Mouse (Mus musculus): ENCODE results near the gene H2-Ob. TPM values are rescaled to one million over a fixed set of nuclear protein-coding genes. Genes with fewer than 3 reads are reported as not detected.
"Not testable (repeated sequence)": the region's sequence is repeated elsewhere in the genome, so short reads cannot be mapped to it uniquely, and the experiment has no call there.

The H2-Ob gene
- polyA plus RNA-seq, 2 experiments = 0.17 to 0.20 TPM

DNA sequence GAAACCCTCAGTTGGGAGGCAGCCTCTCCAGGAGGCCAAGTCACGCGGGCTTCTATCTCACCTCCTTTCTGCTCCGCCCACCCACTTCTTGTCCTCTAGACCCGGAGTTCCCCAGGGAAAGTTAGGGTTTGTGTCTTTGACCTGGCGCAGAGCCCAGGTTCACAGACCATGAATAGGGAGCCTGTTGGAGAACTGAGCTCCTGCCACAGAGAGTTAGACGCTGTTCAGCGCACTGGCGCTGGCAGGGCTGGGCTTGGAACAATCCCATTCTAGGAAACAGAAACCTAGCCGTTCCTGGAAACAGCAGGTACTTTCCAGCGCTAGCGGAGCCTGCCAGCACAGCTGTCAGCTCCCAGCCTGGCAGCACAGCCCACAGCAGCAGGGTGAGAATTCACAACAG is 20.0 kb upstream of the H2-Ob start:
- TF ChIP-seq CTCF (IDR thresholded peaks at IDR 0.05; ENCODE audit: low read depth) (no peak), EP300 (IDR thresholded peaks at IDR 0.05; ENCODE audit: low read depth) (no peak)
- H3K9ac ChIP-seq (replicated peaks) = no peak overlapping the region
- WGBS (ENCODE audit: insufficient replicate concordance) = 77% methylated on average over 11 of the region's 11 CpGs
- DNase-seq (ENCODE audit: low read depth in 3 of 3, low spot score in 3 of 3) (no peak), ATAC-seq (ENCODE audit: insufficient read depth) (no peak)
- H3K27me3 ChIP-seq (ENCODE audit: control insufficient read depth, insufficient read depth, low read length) = no peaks in the 10 kb centered on the region
- H3K4me3 ChIP-seq (ENCODE audit: insufficient read depth in 1 of 2, low read depth in 2 of 2, low read length in 2 of 2) = no peak overlapping the region
- no peaks in the 10 kb centered on the region for H3K4me1 ChIP-seq (replicated peaks; ENCODE audit: control insufficient read depth in 2 of 2, insufficient read depth in 2 of 2, low read length in 1 of 2)
- H3K36me3 ChIP-seq (replicated peaks; ENCODE audit: control insufficient read depth, insufficient read depth, low read depth) = no peaks in the 10 kb centered on the region
- no peak overlapping the region for H3K27ac ChIP-seq
- H3K9me3 ChIP-seq (ENCODE audit: control insufficient read depth, low read length) = no peaks in the 10 kb centered on the region
- H3K4me2 ChIP-seq (ENCODE audit: low read depth) = no peak overlapping the region

DNA sequence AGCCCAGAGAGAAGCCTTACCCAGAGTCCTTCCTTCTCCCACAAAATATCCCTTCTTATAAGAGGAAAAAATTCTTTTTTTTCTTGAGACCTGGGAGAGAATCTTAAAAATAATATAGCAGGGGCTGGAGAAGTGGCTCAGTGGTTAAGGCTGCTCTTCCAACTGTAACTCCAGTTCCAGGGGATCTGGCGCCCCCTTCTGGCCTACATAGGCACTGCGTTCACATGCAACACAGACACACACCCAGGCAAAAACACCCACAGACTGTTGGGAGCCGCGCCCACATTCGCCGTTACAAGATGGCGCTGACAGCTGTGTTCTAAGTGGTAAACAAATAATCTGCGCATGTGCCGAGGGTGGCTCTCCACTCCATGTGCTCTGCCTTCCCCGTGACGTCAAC is 19.6 kb upstream of the H2-Ob start:
- not testable (repeated sequence) for H3K9ac ChIP-seq (replicated peaks); H3K4me2 ChIP-seq (ENCODE audit: low read depth); ATAC-seq (ENCODE audit: insufficient read depth); H3K27me3 ChIP-seq (ENCODE audit: control insufficient read depth, insufficient read depth, low read length); H3K36me3 ChIP-seq (replicated peaks; ENCODE audit: control insufficient read depth, insufficient read depth, low read depth); H3K27ac ChIP-seq; DNase-seq (ENCODE audit: low read depth in 3 of 3, low spot score in 3 of 3); H3K4me1 ChIP-seq (replicated peaks; ENCODE audit: control insufficient read depth in 2 of 2, insufficient read depth in 2 of 2, low read length in 1 of 2); H3K9me3 ChIP-seq (ENCODE audit: control insufficient read depth, low read length); H3K4me3 ChIP-seq (ENCODE audit: insufficient read depth in 1 of 2, low read depth in 2 of 2, low read length in 2 of 2)
- 79% methylated on average over 7 of the region's 11 CpGs for WGBS (ENCODE audit: insufficient replicate concordance)
- peak; percentile 70 for TF ChIP-seq CTCF (IDR thresholded peaks at IDR 0.05; ENCODE audit: low read depth)

DNA sequence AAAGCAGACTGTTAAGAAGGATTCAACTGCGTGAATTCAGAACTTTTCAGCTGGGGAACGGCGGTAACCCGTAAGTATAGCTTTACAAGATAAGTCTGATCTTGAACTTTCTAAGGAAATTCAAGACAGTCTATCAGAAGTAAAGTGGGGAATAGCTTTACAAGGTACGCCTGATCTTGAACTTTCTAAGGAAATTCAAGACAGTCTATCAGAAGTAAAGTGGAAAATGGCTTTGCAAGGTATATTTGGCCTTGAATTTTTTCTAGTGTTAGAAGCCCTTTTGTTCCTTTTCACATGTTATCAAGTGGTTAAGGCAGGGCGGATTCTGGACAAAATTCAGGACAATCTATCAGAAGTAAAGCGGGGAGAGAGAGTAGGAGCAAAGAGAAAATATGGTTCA is 18.9 kb upstream of the H2-Ob start:
- ATAC-seq (ENCODE audit: insufficient read depth); H3K9ac ChIP-seq (replicated peaks); H3K36me3 ChIP-seq (replicated peaks; ENCODE audit: control insufficient read depth, insufficient read depth, low read depth); H3K9me3 ChIP-seq (ENCODE audit: control insufficient read depth, low read length); H3K27me3 ChIP-seq (ENCODE audit: control insufficient read depth, insufficient read depth, low read length); H3K4me1 ChIP-seq (replicated peaks; ENCODE audit: control insufficient read depth in 2 of 2, insufficient read depth in 2 of 2, low read length in 1 of 2); H3K4me3 ChIP-seq (ENCODE audit: insufficient read depth in 1 of 2, low read depth in 2 of 2, low read length in 2 of 2); H3K27ac ChIP-seq; H3K4me2 ChIP-seq (ENCODE audit: low read depth); DNase-seq (ENCODE audit: low read depth in 3 of 3, low spot score in 3 of 3): not testable (repeated sequence)
- 91% methylated on average over 3 of the region's 7 CpGs for WGBS (ENCODE audit: insufficient replicate concordance)

DNA sequence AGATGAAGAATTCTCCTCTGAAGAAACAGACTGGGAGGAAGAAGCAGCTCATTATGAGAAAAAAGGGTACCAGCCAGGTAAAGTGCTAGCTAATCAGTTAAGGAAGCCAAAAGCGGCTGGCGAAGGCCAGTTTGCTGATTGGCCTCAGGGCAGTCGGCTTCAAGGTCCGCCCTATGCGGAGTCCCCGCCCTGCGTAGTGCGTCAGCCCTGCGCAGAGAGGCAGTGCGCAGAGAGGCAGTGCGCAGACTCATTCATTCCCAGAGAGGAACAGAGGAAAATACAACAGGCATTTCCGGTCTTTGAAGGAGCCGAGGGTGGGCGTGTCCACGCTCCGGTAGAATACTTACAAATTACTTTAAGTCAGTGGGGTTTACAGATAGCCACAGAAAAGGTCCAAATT is 18.3 kb upstream of the H2-Ob start:
- H3K36me3 ChIP-seq (replicated peaks; ENCODE audit: control insufficient read depth, insufficient read depth, low read depth); H3K4me1 ChIP-seq (replicated peaks; ENCODE audit: control insufficient read depth in 2 of 2, insufficient read depth in 2 of 2, low read length in 1 of 2); DNase-seq (ENCODE audit: low read depth in 3 of 3, low spot score in 3 of 3); H3K4me2 ChIP-seq (ENCODE audit: low read depth); H3K9ac ChIP-seq (replicated peaks); H3K27ac ChIP-seq; H3K27me3 ChIP-seq (ENCODE audit: control insufficient read depth, insufficient read depth, low read length); ATAC-seq (ENCODE audit: insufficient read depth); H3K9me3 ChIP-seq (ENCODE audit: control insufficient read depth, low read length); H3K4me3 ChIP-seq (ENCODE audit: insufficient read depth in 1 of 2, low read depth in 2 of 2, low read length in 2 of 2): not testable (repeated sequence)
- WGBS (ENCODE audit: insufficient replicate concordance) = no CpG with 5 or more reads among the region's 16 CpGs

DNA sequence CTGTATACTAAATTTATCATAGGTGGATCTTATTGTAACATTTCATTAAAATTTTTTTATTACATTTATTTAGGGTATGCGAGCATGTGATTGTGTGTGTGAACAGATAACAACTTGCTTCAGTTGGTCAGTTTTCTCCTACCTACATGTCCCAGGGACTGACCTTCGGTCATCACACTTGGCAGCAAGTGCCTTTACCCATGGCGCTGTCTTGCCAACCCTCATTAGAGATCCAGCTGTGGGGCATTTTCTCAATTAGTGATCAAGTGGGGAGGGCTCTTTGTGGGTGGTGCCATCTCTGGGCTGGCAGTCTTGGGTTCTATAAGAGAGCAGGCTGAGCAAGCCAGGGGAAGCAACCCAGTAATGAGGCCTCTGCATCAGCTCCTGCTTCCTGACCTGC is 13.9 kb upstream of the H2-Ob start:
- Histone ChIP-seq H3K27me3 (ENCODE audit: control insufficient read depth, insufficient read depth, low read length) (no peaks in the 10 kb centered on the region), H3K27ac (no peak overlapping the region), H3K4me3 (ENCODE audit: insufficient read depth in 1 of 2, low read depth in 2 of 2, low read length in 2 of 2) (no peak overlapping the region), H3K4me1 (replicated peaks; ENCODE audit: control insufficient read depth in 2 of 2, insufficient read depth in 2 of 2, low read length in 1 of 2) (no peaks in the 10 kb centered on the region), H3K36me3 (replicated peaks; ENCODE audit: control insufficient read depth, insufficient read depth, low read depth) (no peaks in the 10 kb centered on the region), H3K4me2 (ENCODE audit: low read depth) (no peak overlapping the region), H3K9ac (replicated peaks) (no peak overlapping the region), H3K9me3 (ENCODE audit: control insufficient read depth, low read length) (no peaks in the 10 kb centered on the region)
- TF ChIP-seq EP300 (IDR thresholded peaks at IDR 0.05; ENCODE audit: low read depth) (no peak), CTCF (IDR thresholded peaks at IDR 0.05; ENCODE audit: low read depth) (no peak)
- WGBS (ENCODE audit: insufficient replicate concordance) = 76% methylated on average over 3 of the region's 3 CpGs
- ATAC-seq (ENCODE audit: insufficient read depth) (no peak), DNase-seq (ENCODE audit: low read depth in 3 of 3, low spot score in 3 of 3) (no peak)

DNA sequence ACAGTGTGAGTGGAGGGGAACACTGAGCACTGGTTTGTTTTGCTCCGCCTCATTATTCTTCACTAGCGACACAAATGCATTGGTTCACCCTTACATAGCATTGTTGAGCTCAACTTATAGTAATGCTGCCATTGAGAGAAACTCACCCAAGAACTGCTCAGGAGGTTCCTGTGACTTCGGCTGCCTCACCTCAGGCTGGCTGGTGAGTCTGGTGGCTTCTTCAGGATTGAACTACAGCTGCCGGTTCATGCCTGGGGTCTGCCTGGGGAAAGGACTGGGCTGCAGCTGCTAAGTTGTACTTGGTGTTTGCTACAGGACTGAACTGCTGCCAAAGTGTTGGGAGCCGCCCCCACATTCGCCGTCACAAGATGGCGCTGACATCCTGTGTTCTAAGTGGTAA is 13.3 kb upstream of the H2-Ob start:
- TF ChIP-seq CTCF (IDR thresholded peaks at IDR 0.05; ENCODE audit: low read depth) (no peak), EP300 (IDR thresholded peaks at IDR 0.05; ENCODE audit: low read depth) (no peak)
- Histone ChIP-seq H3K4me3 (ENCODE audit: insufficient read depth in 1 of 2, low read depth in 2 of 2, low read length in 2 of 2) (no peak overlapping the region), H3K9ac (replicated peaks) (no peak overlapping the region), H3K27me3 (ENCODE audit: control insufficient read depth, insufficient read depth, low read length) (no peaks in the 10 kb centered on the region), H3K27ac (no peak overlapping the region), H3K9me3 (ENCODE audit: control insufficient read depth, low read length) (no peaks in the 10 kb centered on the region), H3K4me2 (ENCODE audit: low read depth) (no peak overlapping the region), H3K4me1 (replicated peaks; ENCODE audit: control insufficient read depth in 2 of 2, insufficient read depth in 2 of 2, low read length in 1 of 2) (no peaks in the 10 kb centered on the region), H3K36me3 (replicated peaks; ENCODE audit: control insufficient read depth, insufficient read depth, low read depth) (no peaks in the 10 kb centered on the region)
- no peak for ATAC-seq (ENCODE audit: insufficient read depth)
- WGBS (ENCODE audit: insufficient replicate concordance) = 80% methylated on average over 8 of the region's 8 CpGs
- DNase-seq (ENCODE audit: low read depth in 3 of 3, low spot score in 3 of 3) = no peak

DNA sequence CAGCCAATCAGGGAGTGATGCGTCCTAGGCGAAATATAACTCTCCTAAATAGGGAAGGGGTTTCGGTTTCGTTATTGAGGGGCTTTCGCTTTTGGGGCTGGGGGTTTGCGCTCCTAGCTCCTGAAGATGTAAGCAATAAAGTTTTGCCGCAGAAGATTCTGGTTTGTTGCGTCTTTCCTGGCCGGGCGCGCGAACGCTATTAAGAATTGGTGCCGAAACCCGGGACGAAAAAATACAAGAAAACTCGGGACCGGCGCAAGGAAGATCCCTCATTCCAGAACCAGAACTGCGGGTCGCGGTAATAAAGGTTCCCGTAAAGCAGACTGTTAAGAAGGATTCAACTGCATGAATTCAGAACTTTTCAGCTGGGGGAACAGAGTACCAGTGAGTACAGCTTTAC is 12.8 kb upstream of the H2-Ob start:
- whole genome bisulfite sequencing (ENCODE audit: insufficient replicate concordance) = 86% methylated on average over 12 of the region's 23 CpGs
- not testable (repeated sequence) for H3K9ac ChIP-seq (replicated peaks); H3K27me3 ChIP-seq (ENCODE audit: control insufficient read depth, insufficient read depth, low read length); ATAC-seq (ENCODE audit: insufficient read depth); H3K4me3 ChIP-seq (ENCODE audit: insufficient read depth in 1 of 2, low read depth in 2 of 2, low read length in 2 of 2); H3K9me3 ChIP-seq (ENCODE audit: control insufficient read depth, low read length); DNase-seq (ENCODE audit: low read depth in 3 of 3, low spot score in 3 of 3); H3K4me1 ChIP-seq (replicated peaks; ENCODE audit: control insufficient read depth in 2 of 2, insufficient read depth in 2 of 2, low read length in 1 of 2); H3K27ac ChIP-seq; H3K4me2 ChIP-seq (ENCODE audit: low read depth); H3K36me3 ChIP-seq (replicated peaks; ENCODE audit: control insufficient read depth, insufficient read depth, low read depth)

DNA sequence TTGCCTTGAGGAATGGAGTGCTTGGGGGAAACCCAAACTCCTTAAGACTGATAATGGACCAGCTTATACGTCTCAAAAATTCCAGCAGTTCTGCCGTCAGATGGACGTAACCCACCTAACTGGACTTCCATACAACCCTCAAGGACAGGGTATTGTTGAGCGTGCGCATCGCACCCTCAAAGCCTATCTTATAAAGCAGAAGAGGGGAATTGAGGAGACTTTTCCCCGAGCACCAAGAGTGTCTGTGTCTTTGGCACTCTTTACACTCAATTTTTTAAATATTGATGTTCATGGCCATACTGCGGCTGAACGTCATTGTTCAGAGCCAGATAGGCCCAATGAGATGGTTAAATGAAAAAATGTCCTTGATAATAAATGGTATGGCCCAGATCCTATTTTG is 7.7 kb upstream of the H2-Ob start:
- WGBS (ENCODE audit: insufficient replicate concordance) = 83% methylated on average over 5 of the region's 9 CpGs
- not testable (repeated sequence) for ATAC-seq (ENCODE audit: insufficient read depth); H3K27ac ChIP-seq; H3K36me3 ChIP-seq (replicated peaks; ENCODE audit: control insufficient read depth, insufficient read depth, low read depth); H3K4me2 ChIP-seq (ENCODE audit: low read depth); H3K4me1 ChIP-seq (replicated peaks; ENCODE audit: control insufficient read depth in 2 of 2, insufficient read depth in 2 of 2, low read length in 1 of 2); H3K9me3 ChIP-seq (ENCODE audit: control insufficient read depth, low read length); DNase-seq (ENCODE audit: low read depth in 3 of 3, low spot score in 3 of 3); H3K27me3 ChIP-seq (ENCODE audit: control insufficient read depth, insufficient read depth, low read length); H3K4me3 ChIP-seq (ENCODE audit: insufficient read depth in 1 of 2, low read depth in 2 of 2, low read length in 2 of 2); H3K9ac ChIP-seq (replicated peaks)

All from liver, embryonic 14.5 days (tissue).